Mouse (Mus musculus): ENCODE results near the gene Brwd1.

GRCm38 (mm10) chr16:95996156-95996555 lies 86.2 kb downstream of the Brwd1 start:
- TF ChIP-seq HCFC1 (IDR thresholded peaks at IDR 0.05; ENCODE audit: borderline replicate concordance, insufficient read depth, low read length) (no peak), CHD2 (IDR thresholded peaks at IDR 0.05; ENCODE audit: low read depth, low read length) (no peak), ZC3H11A (IDR thresholded peaks at IDR 0.05; ENCODE audit: borderline replicate concordance, low read depth, low read length) (no peak), ZNF384 (IDR thresholded peaks at IDR 0.05; ENCODE audit: low read depth, low read length) (no peak)
